Mouse (Mus musculus) layer of hippocampus, adult 8-10 months (tissue): ENCODE results near the gene 6430531B16Rik. TPM values are rescaled to one million over a fixed set of nuclear protein-coding genes. Genes with fewer than 3 reads are reported as not detected.

ENCODE experiments used
- DNase-seq, 2 experiments: peaks; one replicate each; pipeline ENCODE4 v3.0.0; 2022; ENCODE audit warnings: low spot score in 2 of 2
- total RNA-seq, 4 experiments: library from RNA; stranded (reverse); gene quantifications; 2 replicates each; pipeline ENCODE4 v1.2.4; 2022

The 6430531B16Rik gene
- total RNA-seq = 1 to 10 TPM; 1.2 to 1.9 (median 1.6) TPM

GRCm38 (mm10) chr7:139978278-139978892, at the start of gene 6430531B16Rik:
TSS of gene 6430531B16Rik (minus strand) at chr7:139978755.
- peak; percentile 88 to 90 for DNase-seq

GRCm38 (mm10) chr7:140011336-140011735, 32.8 kb upstream of the 6430531B16Rik start:
- DNase-seq = no peak

GRCm38 (mm10) chr7:140007781-140008180, 29.2 kb upstream of the 6430531B16Rik start:
- no peak for DNase-seq

GRCm38 (mm10) chr7:140006861-140007611, 28.5 kb upstream of the 6430531B16Rik start:
- no peak for DNase-seq

GRCm38 (mm10) chr7:140004666-140005065, 26.1 kb upstream of the 6430531B16Rik start:
- no peak for DNase-seq

- DNase-seq = no peak
These were observed 22.7 kb upstream of the 6430531B16Rik start for GRCm38 (mm10) chr7:140001086-140001740.

GRCm38 (mm10) chr7:139998691-139999350, 20.3 kb upstream of the 6430531B16Rik start:
- DNase-seq = peak in 1 of 2 experiments; percentile 31

GRCm38 (mm10) chr7:139994676-139995075, 16.1 kb upstream of the 6430531B16Rik start:
- DNase-seq = peak in 1 of 2 experiments; percentile 77

GRCm38 (mm10) chr7:139994202-139994601, 15.6 kb upstream of the 6430531B16Rik start:
- no peak for DNase-seq

- DNase-seq = no peak
These were observed 15.0 kb upstream of the 6430531B16Rik start for GRCm38 (mm10) chr7:139993532-139993931.

- no peak for DNase-seq
These were observed 13.9 kb upstream of the 6430531B16Rik start, which contains the start of gene Adam8 for GRCm38 (mm10) chr7:139992406-139992805. TSS of gene Adam8 (minus strand) at chr7:139992562.

GRCm38 (mm10) chr7:139990864-139991394, 12.4 kb upstream of the 6430531B16Rik start:
- DNase-seq = no peak

- DNase-seq = no peak
These were observed 9.7 kb upstream of the 6430531B16Rik start for GRCm38 (mm10) chr7:139988272-139988671.

- DNase-seq = no peak
These were observed 6.0 kb upstream of the 6430531B16Rik start for GRCm38 (mm10) chr7:139984505-139984904.

GRCm38 (mm10) chr7:139982058-139982457, 3.5 kb upstream of the 6430531B16Rik start:
- no peak for DNase-seq

- no peak for DNase-seq
These were observed 2.2 kb upstream of the 6430531B16Rik start for GRCm38 (mm10) chr7:139980778-139981177.

- DNase-seq = no peak
These were observed 610 bp upstream of the 6430531B16Rik start for GRCm38 (mm10) chr7:139979011-139979719.

- no peak for DNase-seq
These were observed 3.1 kb downstream of the 6430531B16Rik start for GRCm38 (mm10) chr7:139975471-139975870.

- no peak for DNase-seq
These were observed 4.2 kb downstream of the 6430531B16Rik start for GRCm38 (mm10) chr7:139974307-139974706.

GRCm38 (mm10) chr7:139972923-139973331, 5.6 kb downstream of the 6430531B16Rik start:
- DNase-seq = no peak

GRCm38 (mm10) chr7:139971436-139971835, 7.1 kb downstream of the 6430531B16Rik start:
- no peak for DNase-seq
